Mouse (Mus musculus) heart, embryonic 11.5 days (tissue): Measurements from ENCODE around the gene Gm20388. TPM values are rescaled to one million over a fixed set of nuclear protein-coding genes. Genes with fewer than 3 reads are reported as not detected.

Experiments used
- ATAC-seq: fragments of 200-750 bp; cut with Nextera tagmentation; replicated peaks from 2 replicates; pipeline ENCODE4 v1.8.0; 2017; ENCODE audit warnings: moderate library complexity; ENCODE audit not compliant: insufficient number of reproducible peaks, low FRiP score, low TSS enrichment
- H3K27ac ChIP-seq: fragments of 300-500 bp; sonication (generic); 2 replicates; pipeline ENCODE4 v1.5.1; 2014; ENCODE audit warnings: mild to moderate bottlenecking, low read depth, low read length
- H3K27me3 ChIP-seq: fragments of 300-500 bp; sonication (generic); 2 replicates; pipeline ENCODE4 v1.6.1; 2014; ENCODE audit warnings: mild to moderate bottlenecking, low read length, mixed read lengths; ENCODE audit not compliant: control insufficient read depth, insufficient read depth
- H3K36me3 ChIP-seq: fragments of 300-500 bp; sonication (generic); 2 replicates; pipeline ENCODE4 v1.6.1; 2014; ENCODE audit warnings: mild to moderate bottlenecking, low read length, moderate library complexity, mixed read lengths; ENCODE audit not compliant: control insufficient read depth, insufficient read depth
- H3K4me1 ChIP-seq: fragments of 300-500 bp; sonication (generic); 2 replicates; pipeline ENCODE4 v1.6.1; 2014; ENCODE audit warnings: low read length; ENCODE audit not compliant: control insufficient read depth, insufficient read depth
- H3K4me2 ChIP-seq: fragments of 300-500 bp; sonication (generic); 2 replicates; pipeline ENCODE4 v1.6.1; 2014; ENCODE audit warnings: mild to moderate bottlenecking, moderate library complexity
- H3K4me3 ChIP-seq: fragments of 300-500 bp; sonication (generic); 2 replicates; pipeline ENCODE4 v1.5.1; 2014; ENCODE audit warnings: low read depth, low read length
- H3K9ac ChIP-seq: fragments of 300-500 bp; sonication (generic); 2 replicates; pipeline ENCODE4 v1.6.1; 2014; ENCODE audit warnings: mild to moderate bottlenecking, low read depth, low read length, moderate library complexity
- H3K9me3 ChIP-seq: fragments of 300-500 bp; sonication (generic); replicated peaks from 2 replicates; pipeline ENCODE4 v1.6.1; 2016; ENCODE audit warnings: low read length; ENCODE audit not compliant: control insufficient read depth
- WGBS: fragments of 180-500 bp; shearing (Covaris S2); extraction: QIAGEN DNeasy Blood & Tissue Kit; methylation state at CpG from one replicate; pipeline ENCODE4 v1.1.7; 2014; ENCODE audit not compliant: insufficient replicate concordance; 5-methylcytosine and 5-hydroxymethylcytosine counted together
- polyA plus RNA-seq: library from polyadenylated mRNA; unstranded; fragments of >200 nt; fragmentation: Nextera tagmentation; extraction: Ambion mirVana; gene quantifications from 2 replicates; pipeline ENCODE4 v1.2.1, GENCODE M21; 2014

Gene Gm20388
- polyA plus RNA-seq, 1 experiment from 2014 or later, result 6.4 TPM

DNA sequence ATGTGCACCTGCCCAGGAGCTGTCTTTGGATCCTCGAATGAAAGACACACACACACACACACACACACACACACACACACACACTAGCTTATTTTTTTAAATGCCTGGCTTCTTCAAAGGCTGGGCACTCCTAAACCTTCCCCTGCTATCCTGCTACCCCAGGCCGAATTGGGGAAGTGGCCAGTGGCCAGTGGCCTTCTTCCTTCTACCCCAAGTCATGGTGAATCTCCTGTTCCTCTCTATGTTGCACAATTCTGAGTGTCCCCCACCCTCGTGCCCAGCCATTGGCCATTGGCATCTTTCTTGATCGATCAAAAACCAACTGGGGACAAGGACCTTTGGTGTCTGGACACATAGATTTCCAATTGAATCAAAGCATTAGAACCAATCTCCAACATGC lies 2019.4 kb downstream of the Gm20388 start:
- Histone ChIP-seq H3K27ac (no peak overlapping the region), H3K4me1 (0 out of 2 replicates have a peak, but pooled peaks cover 3% of the 10 kb centered on the region), H3K9ac (no peak overlapping the region), H3K4me3 (no peak overlapping the region), H3K9me3 (no peaks in the 10 kb centered on the region), H3K27me3 (no peaks in the 10 kb centered on the region), H3K36me3 (no peaks in the 10 kb centered on the region), H3K4me2 (no peak overlapping the region)
- 78% methylated on average over 4 of the region's 4 CpGs for WGBS
- ATAC-seq, result no peak

DNA sequence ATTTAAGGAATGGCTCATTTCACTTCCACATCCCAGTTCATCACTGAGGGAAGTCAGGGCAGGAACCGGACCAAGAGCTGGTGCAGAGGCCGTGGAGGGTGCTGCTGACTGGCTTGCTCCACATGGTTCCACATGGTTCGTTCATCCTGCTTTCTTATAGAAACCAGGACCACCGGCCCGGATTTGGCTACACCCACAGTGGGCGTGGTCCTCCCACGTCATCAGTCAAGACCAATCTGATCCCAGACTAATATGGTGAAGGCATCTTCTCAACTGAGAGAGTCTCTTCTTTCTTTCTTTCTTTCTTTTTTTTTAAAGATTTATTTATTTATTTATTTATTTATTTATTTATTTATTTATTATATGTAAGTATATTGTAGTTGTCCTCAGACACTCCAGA lies 2020.9 kb downstream of the Gm20388 start:
- 75% methylated on average over 7 of the region's 7 CpGs for WGBS
- no peak overlapping the region for H3K4me3 ChIP-seq
- no peak overlapping the region for H3K9ac ChIP-seq
- no peaks in the 10 kb centered on the region for H3K36me3 ChIP-seq
- no peaks in the 10 kb centered on the region for H3K27me3 ChIP-seq
- no peak for ATAC-seq
- H3K9me3 ChIP-seq, result no peaks in the 10 kb centered on the region
- H3K4me2 ChIP-seq, result no peak overlapping the region
- no peak overlapping the region for H3K27ac ChIP-seq
- 0 out of 2 replicates have a peak, but pooled peaks cover 3% of the 10 kb centered on the region for H3K4me1 ChIP-seq

- Histone ChIP-seq H3K27me3 (no peaks in the 10 kb centered on the region), H3K4me1 (0 out of 2 replicates have a peak, but pooled peaks cover 3% of the 10 kb centered on the region), H3K4me3 (no peak overlapping the region), H3K4me2 (no peak overlapping the region), H3K27ac (no peak overlapping the region), H3K9ac (no peak overlapping the region), H3K9me3 (no peaks in the 10 kb centered on the region), H3K36me3 (no peaks in the 10 kb centered on the region)
- WGBS, result 65% methylated on average over 12 of the region's 12 CpGs
- ATAC-seq, result no peak
These were observed 2021.5 kb downstream of the Gm20388 start for GRCm38 (mm10) chr8:121932026-121932667.

GRCm38 (mm10) chr8:121932668-121933520 lies 2022.3 kb downstream of the Gm20388 start:
- Histone ChIP-seq H3K27ac (no peak overlapping the region), H3K4me2 (no peak overlapping the region), H3K9ac (no peak overlapping the region), H3K4me1 (0 out of 2 replicates have a peak, but pooled peaks cover 3% of the 10 kb centered on the region), H3K9me3 (no peaks in the 10 kb centered on the region), H3K4me3 (no peak overlapping the region), H3K27me3 (no peaks in the 10 kb centered on the region), H3K36me3 (no peaks in the 10 kb centered on the region)
- no peak for ATAC-seq
- 81% methylated on average over 14 of the region's 14 CpGs for WGBS

- no peaks in the 10 kb centered on the region for H3K36me3 ChIP-seq
- H3K4me2 ChIP-seq, result no peak overlapping the region
- H3K27me3 ChIP-seq, result no peaks in the 10 kb centered on the region
- H3K4me1 ChIP-seq, result 0 out of 2 replicates have a peak, but pooled peaks cover 3% of the 10 kb centered on the region
- H3K9me3 ChIP-seq, result no peaks in the 10 kb centered on the region
- no peak overlapping the region for H3K9ac ChIP-seq
- no peak overlapping the region for H3K27ac ChIP-seq
- H3K4me3 ChIP-seq, result no peak overlapping the region
- WGBS, result 36% methylated on average over 4 of the region's 4 CpGs
- no peak for ATAC-seq
These were observed 2023.9 kb downstream of the Gm20388 start for GRCm38 (mm10) chr8:121934506-121934905.

DNA sequence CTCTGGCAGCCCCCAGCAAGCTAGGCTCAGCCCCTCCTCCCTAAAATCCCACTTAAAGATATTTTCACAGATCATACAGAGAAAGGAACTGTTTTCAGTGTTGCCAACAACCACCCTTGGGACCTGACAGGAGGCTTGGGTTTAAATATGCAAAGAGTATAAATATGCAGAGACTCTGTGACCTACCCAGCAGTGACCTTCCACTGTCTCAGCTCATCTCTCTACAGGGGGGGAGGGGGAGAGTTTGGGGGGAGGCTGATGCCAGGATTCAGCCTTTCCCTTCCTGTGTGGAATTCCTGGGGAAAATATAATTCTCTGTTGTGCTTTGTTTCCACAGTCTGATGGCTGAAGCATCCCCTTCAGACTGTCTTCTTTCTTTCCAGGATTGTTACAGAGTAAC lies 2024.3 kb downstream of the Gm20388 start:
- Histone ChIP-seq H3K27ac (no peak overlapping the region), H3K4me3 (no peak overlapping the region), H3K9me3 (no peaks in the 10 kb centered on the region), H3K4me2 (no peak overlapping the region), H3K36me3 (no peaks in the 10 kb centered on the region), H3K27me3 (no peaks in the 10 kb centered on the region), H3K9ac (no peak overlapping the region), H3K4me1 (0 out of 2 replicates have a peak, but pooled peaks cover 3% of the 10 kb centered on the region)
- ATAC-seq, result no peak

DNA sequence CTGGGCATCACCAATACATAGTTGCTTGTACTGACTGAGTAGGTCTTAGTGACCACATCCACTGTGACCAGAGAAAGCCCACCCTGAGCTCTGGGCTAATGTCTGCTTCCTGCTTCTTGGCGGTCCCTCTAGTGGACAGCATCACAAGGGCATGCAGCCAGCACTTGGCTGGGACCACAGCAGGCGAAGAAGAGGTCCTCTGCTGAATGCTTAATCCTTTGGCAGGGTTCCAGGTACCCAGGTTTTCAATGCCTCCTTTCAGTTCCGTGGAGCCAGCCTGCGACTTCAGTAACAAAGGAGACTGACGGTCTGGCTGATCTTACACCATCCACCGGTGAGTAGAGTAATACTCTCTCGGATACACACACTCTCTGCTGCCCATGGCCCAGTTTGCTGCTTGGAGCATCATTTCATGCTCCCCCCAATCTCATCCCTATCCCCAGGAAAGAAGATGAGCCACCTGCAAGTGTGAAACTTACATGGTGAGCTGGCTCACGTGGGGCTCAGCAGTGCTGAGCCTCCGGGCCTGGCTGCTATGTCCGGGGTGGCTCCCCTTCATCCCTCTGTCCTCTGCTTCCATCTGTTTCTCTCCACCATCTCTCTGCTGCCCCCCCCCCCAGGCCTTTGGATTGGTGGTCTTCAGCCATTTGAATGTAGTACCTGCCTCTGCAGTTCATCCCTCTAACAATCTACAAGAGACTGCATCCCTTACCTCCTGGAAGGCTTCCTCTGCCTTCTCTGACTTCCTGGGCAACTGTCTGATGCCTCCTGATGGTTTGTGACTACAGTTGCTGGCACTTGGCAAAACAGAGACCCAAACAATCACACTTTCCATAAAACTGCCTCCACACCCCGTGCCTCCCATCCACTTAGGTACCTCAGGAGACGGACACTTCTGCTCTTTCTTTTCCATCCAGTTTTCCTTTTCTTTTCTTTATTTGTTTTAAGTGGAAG lies 2025.0 kb downstream of the Gm20388 start:
- Histone ChIP-seq H3K9me3 (no peaks in the 10 kb centered on the region), H3K27ac (no peak overlapping the region), H3K4me3 (no peak overlapping the region), H3K27me3 (no peaks in the 10 kb centered on the region), H3K9ac (no peak overlapping the region), H3K36me3 (no peaks in the 10 kb centered on the region), H3K4me1 (0 out of 2 replicates have a peak, but pooled peaks cover 3% of the 10 kb centered on the region), H3K4me2 (no peak overlapping the region)
- 49% methylated on average over 12 of the region's 12 CpGs for WGBS
- ATAC-seq, result no peak

- ATAC-seq, result no peak
- Histone ChIP-seq H3K36me3 (no peaks in the 10 kb centered on the region), H3K4me2 (no peak overlapping the region), H3K27me3 (no peaks in the 10 kb centered on the region), H3K9ac (no peak overlapping the region), H3K4me1 (0 out of 2 replicates have a peak, but pooled peaks cover 3% of the 10 kb centered on the region), H3K27ac (no peak overlapping the region), H3K4me3 (no peak overlapping the region), H3K9me3 (no peaks in the 10 kb centered on the region)
- 65% methylated on average over 14 of the region's 14 CpGs for WGBS
These were observed 2025.8 kb downstream of the Gm20388 start for GRCm38 (mm10) chr8:121936391-121936790.
